Mouse (Mus musculus): ENCODE results near the gene Olfr510. TPM values are rescaled to one million over a fixed set of nuclear protein-coding genes. Genes with fewer than 3 reads are reported as not detected.
"Not testable (repeated sequence)": the region's sequence is repeated elsewhere in the genome, so short reads cannot be mapped to it uniquely, and the experiment has no call there.

The Olfr510 gene
- polyA plus RNA-seq (2015; fragmentation: Nextera tagmentation; extraction: Ambion mirVana): not detected in 2 replicates

DNA sequence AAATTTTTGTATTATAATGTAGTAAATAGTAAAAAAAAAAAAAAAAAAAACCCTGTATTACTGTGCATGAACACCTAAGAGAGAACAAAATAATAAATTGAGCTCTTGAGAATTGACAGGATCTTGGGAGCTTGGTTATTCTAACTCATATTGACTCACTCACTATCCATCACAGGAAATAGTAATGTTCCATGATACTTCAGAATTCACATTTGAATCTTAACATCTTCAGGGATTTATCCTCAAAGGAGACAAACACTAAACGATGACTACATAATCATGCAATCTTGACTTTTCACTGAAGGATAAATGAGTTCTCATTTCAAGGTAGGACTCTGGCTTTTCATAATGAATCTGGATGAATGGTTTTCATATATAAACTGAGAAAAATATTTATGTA is at the start of gene Olfr510:
Olfr510 (plus strand) TSS at position 301 of the 400 bp plus-strand sequence.
- ATAC-seq (replicated peaks; ENCODE audit: low FRiP score): no peak
- Histone ChIP-seq H3K9me3 (replicated peaks) (no peaks in the 10 kb centered on the region), H3K27me3 (no peaks in the 10 kb centered on the region), H3K4me2 (no peak within 1 kb of the TSS), H3K9ac (no peak within 1 kb of the TSS), H3K36me3 (no peaks in the 10 kb centered on the region), H3K27ac (no peak within 1 kb of the TSS), H3K4me1 (no peaks in the 10 kb centered on the region), H3K4me3 (replicated peaks) (no peak within 1 kb of the TSS)
- 83% methylated on average over 1 of the region's 1 CpGs for WGBS

DNA sequence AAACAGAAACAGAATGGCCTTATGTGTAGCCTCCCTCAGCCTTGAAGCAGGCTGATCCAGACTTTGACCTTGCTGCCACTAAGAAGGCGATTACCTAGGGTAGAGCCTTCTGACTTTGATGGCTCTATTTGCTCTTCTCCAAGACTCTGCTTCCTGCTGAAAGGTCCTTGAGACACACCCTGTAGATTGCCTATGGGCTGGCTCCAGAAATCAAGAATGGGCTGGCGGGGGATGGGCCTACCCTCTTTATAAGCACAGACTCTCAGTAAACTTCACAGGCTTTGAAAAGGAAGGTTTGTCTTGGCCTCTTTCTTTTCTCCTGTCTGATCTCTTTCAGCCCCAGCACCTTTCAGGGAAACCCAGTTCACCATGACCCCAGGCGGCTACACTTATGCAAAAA is 49.4 kb upstream of the Olfr510 start:
- not testable (repeated sequence) for ATAC-seq (replicated peaks; ENCODE audit: low FRiP score)

DNA sequence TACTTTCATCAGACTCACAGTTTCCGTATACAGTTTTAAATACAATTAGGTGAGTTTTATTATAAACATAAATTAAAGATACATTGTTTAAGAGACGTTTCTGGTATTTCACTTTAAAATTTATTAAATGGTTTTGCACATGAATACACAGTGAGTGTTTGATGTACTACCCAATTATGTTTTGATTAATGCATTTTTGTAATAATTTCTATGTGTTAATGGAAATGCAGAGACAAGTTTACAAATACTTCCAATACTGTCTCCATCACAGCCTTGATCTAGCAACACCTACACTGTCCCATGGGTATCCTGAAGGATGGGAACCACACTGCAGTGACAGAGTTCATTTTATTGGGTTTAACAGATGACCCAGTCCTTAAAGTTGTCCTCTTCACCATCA is 44.7 kb upstream of the Olfr510 start, which contains the start of gene Olfr507:
Olfr507 (plus strand) TSS at position 301 of the 400 bp plus-strand sequence.
- H3K4me1 ChIP-seq: no peaks in the 10 kb centered on the region
- H3K9me3 ChIP-seq (replicated peaks): no peaks in the 10 kb centered on the region
- H3K27me3 ChIP-seq: no peaks in the 10 kb centered on the region
- H3K4me3 ChIP-seq (replicated peaks): no peak within 1 kb of the TSS
- 80% methylated on average over 2 of the region's 2 CpGs for WGBS
- H3K9ac ChIP-seq: no peak within 1 kb of the TSS
- no peak within 1 kb of the TSS for H3K4me2 ChIP-seq
- no peaks in the 10 kb centered on the region for H3K36me3 ChIP-seq
- no peak for ATAC-seq (replicated peaks; ENCODE audit: low FRiP score)
- no peak within 1 kb of the TSS for H3K27ac ChIP-seq

More for the DNA sequence above, 49.4 kb upstream of the Olfr510 start:
- not testable (repeated sequence) for H3K27me3 ChIP-seq; H3K4me1 ChIP-seq; H3K4me2 ChIP-seq; H3K4me3 ChIP-seq (replicated peaks); H3K9ac ChIP-seq; H3K9me3 ChIP-seq (replicated peaks); H3K36me3 ChIP-seq; H3K27ac ChIP-seq
- 58% methylated on average over 3 of the region's 3 CpGs for WGBS

DNA sequence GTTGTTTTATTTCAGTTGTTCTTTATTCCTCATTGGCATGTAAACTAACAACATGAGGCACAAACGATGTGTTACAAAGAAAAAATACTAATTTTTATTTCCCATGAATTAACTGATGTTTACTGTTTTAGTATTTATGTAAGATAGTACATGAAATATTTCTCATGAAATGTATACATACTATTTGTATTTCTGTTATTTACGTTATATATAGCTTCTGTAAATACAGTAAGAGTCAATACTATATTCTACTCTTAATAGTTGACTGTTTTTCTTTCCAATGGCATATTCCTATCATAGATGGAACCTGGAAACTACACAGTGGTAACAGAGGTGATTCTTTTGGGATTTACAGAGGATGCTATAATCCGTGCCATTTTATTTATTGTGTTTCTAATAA is 36.5 kb upstream of the Olfr510 start, which contains the start of gene Olfr508:
Olfr508 (plus strand) TSS at position 301 of the 400 bp plus-strand sequence.
- 90% methylated on average over 3 of the region's 3 CpGs for WGBS
- Histone ChIP-seq H3K9me3 (replicated peaks) (no peaks in the 10 kb centered on the region), H3K4me1 (no peaks in the 10 kb centered on the region), H3K27me3 (no peaks in the 10 kb centered on the region), H3K36me3 (no peaks in the 10 kb centered on the region), H3K4me3 (replicated peaks) (no peak within 1 kb of the TSS), H3K27ac (no peak within 1 kb of the TSS), H3K4me2 (no peak within 1 kb of the TSS), H3K9ac (no peak within 1 kb of the TSS)
- ATAC-seq (replicated peaks; ENCODE audit: low FRiP score): no peak

DNA sequence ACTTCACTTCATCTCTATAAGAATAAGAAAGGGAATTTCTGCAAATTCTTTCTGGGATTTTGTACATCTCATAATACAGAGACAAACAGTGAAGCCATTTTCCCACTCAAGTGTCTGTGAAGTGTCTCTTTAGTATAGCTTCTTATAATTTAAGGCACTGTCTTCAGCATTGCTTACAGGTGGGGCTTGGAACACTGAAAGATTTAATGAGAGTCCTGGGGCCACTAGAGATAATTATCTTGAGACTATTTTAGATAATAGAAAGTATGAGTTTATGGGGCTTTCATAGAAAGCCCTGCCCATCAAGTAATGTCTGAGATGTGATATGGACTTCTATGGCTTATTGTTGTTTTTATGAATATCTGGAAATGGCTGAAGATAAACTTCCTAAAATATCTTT is 14.4 kb upstream of the Olfr510 start, which contains the start of gene Olfr509:
Olfr509 (minus strand) TSS at position 101 of the 400 bp plus-strand sequence.
- no peak within 1 kb of the TSS for H3K27ac ChIP-seq
- no peaks in the 10 kb centered on the region for H3K27me3 ChIP-seq
- H3K9me3 ChIP-seq (replicated peaks): no peaks in the 10 kb centered on the region
- H3K4me3 ChIP-seq (replicated peaks): no peak within 1 kb of the TSS
- no peak within 1 kb of the TSS for H3K4me2 ChIP-seq
- no peak for ATAC-seq (replicated peaks; ENCODE audit: low FRiP score)
- no peaks in the 10 kb centered on the region for H3K4me1 ChIP-seq
- no peaks in the 10 kb centered on the region for H3K36me3 ChIP-seq
- no peak within 1 kb of the TSS for H3K9ac ChIP-seq

DNA sequence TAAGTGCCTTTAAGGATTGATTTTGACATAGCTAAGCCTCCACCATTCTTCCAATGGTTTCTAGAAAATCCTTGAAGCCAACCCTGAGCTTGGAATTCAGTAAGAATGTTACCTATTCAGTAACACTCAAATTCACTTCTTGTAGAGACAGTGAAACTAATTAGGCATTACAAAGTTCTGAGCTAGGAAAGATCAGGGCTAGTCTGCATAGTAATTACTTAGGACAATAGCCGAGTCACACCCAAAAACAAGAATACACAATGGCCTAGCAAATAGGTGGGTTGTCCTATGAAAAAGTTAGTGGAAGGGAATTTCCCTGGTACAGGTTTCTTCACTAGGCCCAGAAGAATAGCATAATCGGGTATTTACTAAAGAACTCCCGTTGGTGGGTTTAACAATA is 3.8 kb upstream of the Olfr510 start:
- H3K27me3 ChIP-seq: no peaks in the 10 kb centered on the region
- no peak overlapping the region for H3K4me3 ChIP-seq (replicated peaks)
- no peak overlapping the region for H3K9ac ChIP-seq
- H3K4me1 ChIP-seq: no peaks in the 10 kb centered on the region
- ATAC-seq (replicated peaks; ENCODE audit: low FRiP score): no peak
- 86% methylated on average over 3 of the region's 3 CpGs for WGBS
- no peak overlapping the region for H3K4me2 ChIP-seq
- H3K9me3 ChIP-seq (replicated peaks): no peaks in the 10 kb centered on the region
- no peaks in the 10 kb centered on the region for H3K36me3 ChIP-seq
- H3K27ac ChIP-seq: no peak overlapping the region

DNA sequence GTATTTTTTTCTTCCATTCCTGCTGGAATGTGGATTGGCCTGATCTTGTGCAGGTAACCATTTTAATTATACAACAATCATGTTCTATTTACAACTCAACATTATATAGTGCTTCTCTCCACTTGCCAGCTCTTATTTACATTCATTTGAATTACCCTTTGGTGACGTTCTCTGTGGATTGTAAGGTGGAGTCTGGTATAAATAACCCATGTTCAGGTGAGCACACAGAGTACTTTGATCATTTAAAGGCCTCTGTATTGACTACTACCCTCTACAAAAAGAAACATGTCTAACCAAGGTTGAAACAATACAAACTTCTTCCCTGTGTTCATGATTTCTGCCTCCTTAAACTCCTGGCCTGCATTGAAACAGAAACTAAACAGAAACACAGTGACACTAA is 4.8 kb downstream of the Olfr510 start:
- Histone ChIP-seq H3K4me1 (no peaks in the 10 kb centered on the region), H3K4me2 (no peak overlapping the region), H3K27me3 (no peaks in the 10 kb centered on the region), H3K9me3 (replicated peaks) (no peaks in the 10 kb centered on the region; the same call in none of the 2 replicates), H3K4me3 (replicated peaks) (no peak overlapping the region), H3K27ac (no peak overlapping the region), H3K36me3 (no peaks in the 10 kb centered on the region), H3K9ac (no peak overlapping the region)
- ATAC-seq (replicated peaks; ENCODE audit: low FRiP score): no peak
- 63% methylated on average over 1 of the region's 1 CpGs for WGBS

DNA sequence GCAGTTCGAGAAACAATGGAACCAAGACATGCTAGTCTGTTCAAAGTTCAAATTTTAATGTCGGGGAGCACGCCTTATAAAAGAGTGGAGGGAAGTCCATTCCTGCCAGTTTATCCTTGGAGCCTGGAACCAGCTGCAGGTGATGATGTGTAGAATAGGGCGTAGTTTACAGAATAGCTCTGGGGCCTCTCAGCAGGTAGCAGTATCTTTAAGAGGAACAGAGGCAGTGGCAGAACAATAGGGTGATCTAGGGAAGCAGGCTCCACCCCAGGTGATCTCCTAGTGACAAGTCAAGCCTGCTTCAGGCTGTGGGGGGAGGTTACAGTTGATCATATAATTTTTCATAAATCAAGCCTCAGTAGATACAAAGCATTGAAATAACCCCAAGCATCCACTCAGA is 12.7 kb downstream of the Olfr510 start:
- H3K4me3 ChIP-seq (replicated peaks): no peak overlapping the region
- no peak for ATAC-seq (replicated peaks; ENCODE audit: low FRiP score)
- 84% methylated on average over 4 of the region's 4 CpGs for WGBS

DNA sequence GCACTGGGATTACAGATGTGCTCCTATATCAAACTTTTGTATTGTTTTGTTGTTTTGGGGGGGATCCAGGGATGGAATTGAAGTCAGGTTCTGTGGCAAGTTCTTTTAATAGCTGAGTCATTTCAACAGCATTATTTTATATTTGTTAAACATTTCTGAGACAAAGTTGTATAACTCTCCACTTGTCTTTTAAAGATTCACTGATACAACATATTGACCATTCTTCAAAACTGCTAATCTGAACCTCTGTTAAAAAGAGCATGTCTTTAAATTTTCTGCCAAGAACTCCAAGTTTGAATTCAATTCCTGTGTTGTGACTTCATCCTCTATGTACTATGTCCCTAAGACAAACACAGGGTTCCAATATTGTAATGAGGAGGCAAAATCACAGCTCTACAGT is 46.8 kb downstream of the Olfr510 start, which contains the start of gene Olfr512:
Olfr512 (plus strand) TSS at position 301 of the 400 bp plus-strand sequence.
- no peaks in the 10 kb centered on the region for H3K36me3 ChIP-seq
- no peak within 1 kb of the TSS for H3K27ac ChIP-seq
- H3K9ac ChIP-seq: no peak within 1 kb of the TSS
- no peaks in the 10 kb centered on the region for H3K4me1 ChIP-seq
- no peaks in the 10 kb centered on the region for H3K9me3 ChIP-seq (replicated peaks)
- H3K27me3 ChIP-seq: no peaks in the 10 kb centered on the region
- no peak for ATAC-seq (replicated peaks; ENCODE audit: low FRiP score)
- H3K4me3 ChIP-seq (replicated peaks): no peak within 1 kb of the TSS
- H3K4me2 ChIP-seq: no peak within 1 kb of the TSS

More for the DNA sequence above, 12.7 kb downstream of the Olfr510 start:
- H3K9me3 ChIP-seq (replicated peaks): no peaks in the 10 kb centered on the region; the same call in none of the 2 replicates
- H3K4me1 ChIP-seq: no peaks in the 10 kb centered on the region
- H3K27ac ChIP-seq: no peak overlapping the region
- no peak overlapping the region for H3K4me2 ChIP-seq
- no peak overlapping the region for H3K9ac ChIP-seq
- H3K27me3 ChIP-seq: no peaks in the 10 kb centered on the region
- no peaks in the 10 kb centered on the region for H3K36me3 ChIP-seq

Other genes starting within 250 kb of the Olfr510 start
- gene Olfr497, start 246.0 kb upstream of the Olfr510 start, polyA plus RNA-seq (2015; fragmentation: Nextera tagmentation; extraction: Ambion mirVana): not detected in 2 replicates
- not detected in 2 replicates for gene Olfr498, start 201.1 kb upstream of the Olfr510 start, polyA plus RNA-seq (2015; fragmentation: Nextera tagmentation; extraction: Ambion mirVana)
- not detected in 2 replicates for gene Olfr502, start 141.4 kb upstream of the Olfr510 start, polyA plus RNA-seq (2015; fragmentation: Nextera tagmentation; extraction: Ambion mirVana)
- not detected in 2 replicates for gene Olfr503, start 121.9 kb upstream of the Olfr510 start, polyA plus RNA-seq (2015; fragmentation: Nextera tagmentation; extraction: Ambion mirVana)
- not detected in 2 replicates for gene Olfr504, start 100.6 kb upstream of the Olfr510 start, polyA plus RNA-seq (2015; fragmentation: Nextera tagmentation; extraction: Ambion mirVana)
- gene Olfr506, start 55.6 kb upstream of the Olfr510 start, polyA plus RNA-seq (2015; fragmentation: Nextera tagmentation; extraction: Ambion mirVana): 0.04 TPM in 1 of 2 replicates, not detected in the other
- gene Olfr507, start 44.6 kb upstream of the Olfr510 start, polyA plus RNA-seq (2015; fragmentation: Nextera tagmentation; extraction: Ambion mirVana): not detected in 2 replicates
- gene Olfr508, start 36.4 kb upstream of the Olfr510 start, polyA plus RNA-seq (2015; fragmentation: Nextera tagmentation; extraction: Ambion mirVana): not detected in 2 replicates
- 0.04 TPM in 1 of 2 replicates, not detected in the other for gene Olfr509, start 14.5 kb upstream of the Olfr510 start, polyA plus RNA-seq (2015; fragmentation: Nextera tagmentation; extraction: Ambion mirVana)
- gene Olfr512, start 46.9 kb downstream of the Olfr510 start, polyA plus RNA-seq (2015; fragmentation: Nextera tagmentation; extraction: Ambion mirVana): not detected in 2 replicates
- not detected in 2 replicates for gene Olfr513, start 84.6 kb downstream of the Olfr510 start, polyA plus RNA-seq (2015; fragmentation: Nextera tagmentation; extraction: Ambion mirVana)
- not detected in 2 replicates for gene Olfr514, start 159.6 kb downstream of the Olfr510 start, polyA plus RNA-seq (2015; fragmentation: Nextera tagmentation; extraction: Ambion mirVana)
- not detected in 2 replicates for gene Olfr516, start 184.1 kb downstream of the Olfr510 start, polyA plus RNA-seq (2015; fragmentation: Nextera tagmentation; extraction: Ambion mirVana)
- gene Olfr517, start 206.0 kb downstream of the Olfr510 start, polyA plus RNA-seq (2015; fragmentation: Nextera tagmentation; extraction: Ambion mirVana): not detected in 2 replicates
- not detected in 2 replicates for gene Olfr518, start 218.6 kb downstream of the Olfr510 start, polyA plus RNA-seq (2015; fragmentation: Nextera tagmentation; extraction: Ambion mirVana)
- not detected in 2 replicates for gene Olfr519, start 228.0 kb downstream of the Olfr510 start, polyA plus RNA-seq (2015; fragmentation: Nextera tagmentation; extraction: Ambion mirVana)